Mouse (Mus musculus) heart, postnatal 0 days (tissue): ENCODE data around the gene Gm10277. TPM values are rescaled to one million over a fixed set of nuclear protein-coding genes. Genes with fewer than 3 reads are reported as not detected.

Experiments used
- ATAC-seq: fragments of 200-750 bp; cut with Nextera tagmentation; 2 replicates; pipeline ENCODE4 v1.8.0; 2017; ENCODE audit warnings: low read depth, moderate number of reproducible peaks, moderate library complexity; ENCODE audit not compliant: insufficient read depth
- DNase-seq: peaks from one replicate; pipeline ENCODE4 v3.0.0-alpha.2; 2016; ENCODE audit warnings: low spot score
- H3K27ac ChIP-seq: fragments of 300-500 bp; sonication (generic); 2 replicates; pipeline ENCODE4 v1.5.1; 2014; ENCODE audit warnings: low read depth, mild to moderate bottlenecking
- H3K27me3 ChIP-seq: fragments of 300-500 bp; sonication (generic); 2 replicates; pipeline ENCODE4 v1.6.1; 2014; ENCODE audit warnings: low read length, mixed read lengths; ENCODE audit not compliant: control insufficient read depth, insufficient read depth
- H3K36me3 ChIP-seq: fragments of 300-500 bp; sonication (generic); replicated peaks from 2 replicates; pipeline ENCODE4 v1.6.1; 2014; ENCODE audit warnings: low read length, mixed read lengths; ENCODE audit not compliant: control insufficient read depth, insufficient read depth
- H3K4me1 ChIP-seq: fragments of 300-500 bp; sonication (generic); 2 replicates; pipeline ENCODE4 v1.6.1; 2014; ENCODE audit warnings: antibody characterized with exemption; ENCODE audit not compliant: control insufficient read depth, insufficient read depth
- H3K4me2 ChIP-seq: fragments of 300-500 bp; sonication (generic); 2 replicates; pipeline ENCODE4 v1.6.1; 2014; ENCODE audit warnings: low read depth, mild to moderate bottlenecking, low read length, moderate library complexity
- H3K4me3 ChIP-seq: fragments of 300-500 bp; sonication (generic); 2 replicates; pipeline ENCODE4 v1.5.1; 2014; ENCODE audit warnings: low read depth, low read length
- H3K9ac ChIP-seq: fragments of 300-500 bp; sonication (generic); replicated peaks from 2 replicates; pipeline ENCODE4 v1.6.1; 2014; ENCODE audit warnings: low read depth, low read length, mixed read lengths
- H3K9me3 ChIP-seq: fragments of 300-500 bp; sonication (generic); replicated peaks from 2 replicates; pipeline ENCODE4 v1.6.1; 2016; ENCODE audit warnings: low read length; ENCODE audit not compliant: control insufficient read depth
- CTCF ChIP-seq: IDR thresholded peaks from 2 replicates; pipeline ENCODE4 v1.5.1; 2016; ENCODE audit warnings: antibody characterized with exemption, control low read depth, low read depth
- EP300 ChIP-seq: IDR thresholded peaks from 2 replicates; pipeline ENCODE4 v1.6.1; 2016; ENCODE audit warnings: antibody characterized with exemption, low read depth
- WGBS: fragments of 180-500 bp; shearing (Covaris S2); extraction: QIAGEN DNeasy Blood & Tissue Kit; methylation state at CpG from one replicate; pipeline ENCODE4 v1.1.7; 2014; 5-methylcytosine and 5-hydroxymethylcytosine counted together
- polyA plus RNA-seq: library from polyadenylated mRNA; unstranded; fragments of >200 nt; fragmentation: Nextera tagmentation; extraction: Ambion mirVana; gene quantifications from 2 replicates; pipeline ENCODE4 v1.2.1, GENCODE M21; 2015
- total RNA-seq: library from RNA; depleted of rRNA; stranded (reverse); fragments of >200 nt; gene quantifications from 2 replicates; pipeline ENCODE4 v1.2.3, GENCODE M21; 2014; ENCODE audit warnings: low replicate concordance

Gene Gm10277
- total and polyA plus RNA-seq, 2 experiments from 2014 or later, result 0.52 TPM; not detected in 1

GRCm38 (mm10) chr11:77770346-77770745 lies 17.2 kb downstream of the Gm10277 start:
- no peak for DNase-seq
- no peak for ATAC-seq
- Histone ChIP-seq H3K36me3 (no peaks in the 10 kb centered on the region), H3K4me1 (peaks cover 21% of the 10 kb centered on the region), H3K27ac (no peak overlapping the region), H3K9me3 (no peaks in the 10 kb centered on the region), H3K4me2 (no peak overlapping the region), H3K27me3 (no peaks in the 10 kb centered on the region), H3K9ac (no peak overlapping the region), H3K4me3 (no peak overlapping the region)
- WGBS, result 75% methylated on average over 8 of the region's 8 CpGs
- TF ChIP-seq CTCF (no peak), EP300 (no peak)

- H3K27me3 ChIP-seq, result no peaks in the 10 kb centered on the region
- H3K9ac ChIP-seq, result no peak overlapping the region
- H3K4me3 ChIP-seq, result no peak overlapping the region
- DNase-seq, result no peak
- no peaks in the 10 kb centered on the region for H3K9me3 ChIP-seq
- 75% methylated on average over 4 of the region's 4 CpGs for WGBS
- TF ChIP-seq EP300 (no peak), CTCF (no peak)
- peaks cover 21% of the 10 kb centered on the region for H3K4me1 ChIP-seq
- no peak overlapping the region for H3K4me2 ChIP-seq
- no peaks in the 10 kb centered on the region for H3K36me3 ChIP-seq
- no peak overlapping the region for H3K27ac ChIP-seq
- no peak for ATAC-seq
Observed at GRCm38 (mm10) chr11:77769496-77769895, 18.1 kb downstream of the Gm10277 start.

GRCm38 (mm10) chr11:77766351-77767001 lies 21.1 kb downstream of the Gm10277 start:
- H3K4me3 ChIP-seq, result peak overlapping the region; percentile 48
- peak overlapping the region; percentile 77 for H3K4me2 ChIP-seq
- peak overlapping the region; percentile 54 for H3K9ac ChIP-seq
- peaks cover 25% of the 10 kb centered on the region for H3K4me1 ChIP-seq
- peak; percentile 65 for ATAC-seq
- no peaks in the 10 kb centered on the region for H3K27me3 ChIP-seq
- H3K27ac ChIP-seq, result peak overlapping the region; percentile 88
- peak; percentile 44 for DNase-seq
- no peaks in the 10 kb centered on the region for H3K36me3 ChIP-seq
- no peaks in the 10 kb centered on the region for H3K9me3 ChIP-seq
- TF ChIP-seq EP300 (peak; percentile 63), CTCF (peak; percentile 65)
- WGBS, result 3% methylated on average over 35 of the region's 35 CpGs

- Histone ChIP-seq H3K36me3 (no peaks in the 10 kb centered on the region), H3K27ac (peak overlapping the region; percentile 88), H3K9me3 (no peaks in the 10 kb centered on the region), H3K9ac (no peak overlapping the region), H3K27me3 (no peaks in the 10 kb centered on the region), H3K4me1 (peaks cover 25% of the 10 kb centered on the region), H3K4me3 (no peak overlapping the region), H3K4me2 (peak overlapping the region; percentile 77)
- DNase-seq (no peak), ATAC-seq (no peak)
- WGBS, result 36% methylated on average over 4 of the region's 4 CpGs
- TF ChIP-seq CTCF (no peak), EP300 (no peak)
Observed at GRCm38 (mm10) chr11:77765459-77765777, 22.1 kb downstream of the Gm10277 start.

- Histone ChIP-seq H3K27ac (peak overlapping the region; percentile 88), H3K27me3 (no peaks in the 10 kb centered on the region), H3K4me3 (peak overlapping the region; percentile 93), H3K9me3 (no peaks in the 10 kb centered on the region), H3K9ac (0 out of 2 replicates have a peak overlapping the region, but pooled peaks have one; percentile 92), H3K4me1 (peaks cover 21% of the 10 kb centered on the region), H3K4me2 (peak overlapping the region; percentile 97), H3K36me3 (no peaks in the 10 kb centered on the region)
- no peak for DNase-seq
- peak; percentile 15; the same call in 1 of the 2 replicates for ATAC-seq
- no peak for TF ChIP-seq EP300
- TF ChIP-seq CTCF, result no peak
- 43% methylated on average over 9 of the region's 9 CpGs for WGBS
Observed at GRCm38 (mm10) chr11:77764694-77765458, 22.7 kb downstream of the Gm10277 start.
